Mouse (Mus musculus): ENCODE data around the gene Apod. TPM values are rescaled to one million over a fixed set of nuclear protein-coding genes. Genes with fewer than 3 reads are reported as not detected.
"Not testable (repeated sequence)": the region's sequence is repeated elsewhere in the genome, so short reads cannot be mapped to it uniquely, and the experiment has no call there.

The Apod gene
- total RNA-seq (2021): 10 to 100 TPM; 29.0 to 35.8 TPM
- long read RNA-seq, transcript Apod-203 (6 exons, 2,074 nt): major isoform, 8 of 14 reads
- long read RNA-seq, partial matches to known transcripts: 1 of 14 reads
- long read RNA-seq, other reads (novel, unspliced or antisense): 3 of 14 reads

DNA sequence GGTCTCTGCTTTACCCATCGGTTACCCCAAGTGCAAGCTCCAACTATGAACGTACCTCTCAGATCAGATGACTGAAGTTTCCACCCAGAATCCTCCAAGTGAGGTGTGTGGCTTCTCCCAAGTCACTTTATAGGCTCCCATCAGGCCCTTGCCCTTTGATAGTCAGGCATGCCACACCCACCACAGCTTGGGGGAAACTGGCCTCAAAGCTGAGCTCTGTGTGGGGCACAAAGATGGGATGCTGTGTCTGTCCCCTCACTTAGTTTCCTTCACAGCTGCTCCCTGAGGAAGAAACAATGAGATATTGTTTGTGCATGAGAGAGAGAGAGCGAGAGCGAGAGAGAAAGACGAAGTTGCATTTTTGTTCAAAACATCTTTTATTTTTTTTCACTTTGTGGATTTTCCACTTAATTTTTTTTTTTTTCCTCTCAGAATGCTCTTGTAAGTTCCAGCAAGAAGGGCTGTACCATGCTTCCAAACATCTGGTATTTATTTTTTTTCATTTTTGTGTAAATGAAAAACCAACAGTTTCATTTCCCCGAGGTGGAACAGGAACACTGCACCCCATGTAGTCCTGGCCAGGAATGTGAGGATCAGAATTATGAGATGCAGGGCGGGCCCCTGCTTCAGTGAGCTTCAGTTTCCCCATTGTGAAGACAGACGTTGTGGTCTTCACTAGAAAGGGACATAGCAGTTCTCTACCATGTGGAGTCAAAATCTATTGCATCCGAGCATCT, at the start of gene Apod:
Gene Apod (minus strand): TSS at position 312 of the 737 bp plus-strand sequence.
- no peak for DNase-seq (ENCODE audit: low spot score in 2 of 2)

DNA sequence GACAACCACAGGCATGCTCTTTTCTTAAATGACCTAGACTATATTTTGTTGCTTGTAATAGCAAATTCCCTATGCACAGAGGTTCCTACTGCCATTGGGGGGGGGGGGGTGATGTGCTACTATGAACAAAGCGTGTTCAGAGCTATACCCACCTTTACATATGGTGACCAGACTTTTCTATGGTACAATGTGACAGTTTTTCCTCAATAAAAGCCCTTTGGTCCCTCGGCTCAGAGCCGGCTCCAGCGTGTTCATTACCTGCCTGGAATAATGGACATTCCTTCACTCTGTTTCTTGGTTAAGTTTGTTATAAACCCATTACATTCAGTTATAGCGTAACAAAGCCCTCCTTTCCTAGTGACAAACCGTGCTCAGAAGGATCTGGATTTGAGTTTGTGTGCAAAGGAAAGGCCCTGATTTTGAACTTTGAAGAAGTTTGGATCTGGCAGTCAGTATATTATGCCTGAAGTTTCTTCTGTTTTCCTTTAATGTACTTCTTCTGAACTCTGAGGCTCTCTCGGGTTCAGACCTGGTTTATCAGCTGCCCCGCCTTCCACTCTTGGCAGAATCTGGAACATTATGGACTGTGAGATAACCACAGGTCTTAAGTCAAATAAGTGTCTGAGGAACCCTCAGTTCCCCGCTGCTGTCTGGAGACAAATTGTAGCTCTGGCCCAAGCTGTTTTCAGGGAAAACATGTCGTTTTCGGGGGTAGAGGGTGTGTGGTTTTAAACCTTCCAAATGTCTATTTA, 49.3 kb upstream of the Apod start:
- no peak for DNase-seq (ENCODE audit: low spot score in 2 of 2)

DNA sequence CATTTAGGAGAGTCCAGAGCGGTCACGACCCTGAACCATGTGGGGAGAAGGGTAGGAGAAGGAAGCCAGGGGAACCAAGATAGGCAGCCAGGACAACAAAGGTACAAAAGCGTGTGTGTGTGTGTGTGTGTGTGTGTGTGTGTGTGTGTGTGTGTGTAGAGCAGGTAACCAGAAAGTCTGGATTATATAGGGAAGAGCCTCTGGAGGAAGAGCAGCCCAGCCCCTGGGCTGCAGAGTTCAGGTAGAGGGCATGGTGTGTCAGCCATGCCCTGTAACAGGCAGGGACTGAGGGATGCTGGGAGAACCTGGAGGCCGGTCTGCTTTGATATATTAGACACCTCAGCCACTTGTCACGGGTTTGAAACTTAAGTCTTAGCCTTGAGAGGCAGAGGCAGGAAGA, 44.9 kb upstream of the Apod start:
- DNase-seq (ENCODE audit: low spot score in 2 of 2): no peak

DNA sequence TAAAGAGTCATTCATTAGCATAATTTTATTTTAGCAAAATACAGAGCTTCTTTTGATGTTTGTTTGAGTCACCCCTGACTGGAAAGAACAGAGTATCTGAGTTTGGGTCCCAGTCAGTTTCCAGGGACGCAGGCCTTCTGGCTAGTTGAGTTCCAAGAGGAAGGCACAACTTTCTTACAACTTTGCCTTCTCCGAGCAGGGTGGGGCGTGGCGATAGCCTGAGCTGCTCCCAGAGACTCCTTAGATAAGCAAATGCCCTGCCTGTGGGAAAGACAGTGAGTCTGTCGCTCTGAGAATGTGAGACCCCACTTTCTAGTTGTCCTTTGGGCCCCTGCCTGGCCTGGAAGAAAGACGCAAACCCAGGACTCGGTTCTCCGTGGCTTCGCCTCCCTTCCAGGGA, 44.4 kb upstream of the Apod start:
- DNase-seq (ENCODE audit: low spot score in 2 of 2): no peak

DNA sequence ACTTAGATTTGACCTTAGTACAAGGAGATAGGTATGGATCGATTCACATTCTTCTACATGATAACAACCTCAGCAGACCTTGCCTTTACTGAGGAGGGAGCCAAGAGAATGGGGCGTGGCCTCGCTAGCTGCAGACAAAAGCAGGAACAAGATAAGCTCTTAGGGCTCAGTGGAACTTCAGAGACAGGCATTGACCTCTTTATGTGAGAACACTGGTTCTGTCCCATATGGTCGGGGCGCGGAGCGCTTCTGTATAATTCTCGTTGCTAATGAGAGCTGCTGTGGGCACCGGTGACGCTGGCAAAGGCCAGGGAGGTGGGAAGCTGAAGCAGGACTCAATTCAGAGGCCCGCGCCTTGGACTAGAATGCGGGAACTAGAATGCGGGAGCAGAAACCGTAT, 44.0 kb upstream of the Apod start:
- DNase-seq (ENCODE audit: low spot score in 2 of 2): no peak

DNA sequence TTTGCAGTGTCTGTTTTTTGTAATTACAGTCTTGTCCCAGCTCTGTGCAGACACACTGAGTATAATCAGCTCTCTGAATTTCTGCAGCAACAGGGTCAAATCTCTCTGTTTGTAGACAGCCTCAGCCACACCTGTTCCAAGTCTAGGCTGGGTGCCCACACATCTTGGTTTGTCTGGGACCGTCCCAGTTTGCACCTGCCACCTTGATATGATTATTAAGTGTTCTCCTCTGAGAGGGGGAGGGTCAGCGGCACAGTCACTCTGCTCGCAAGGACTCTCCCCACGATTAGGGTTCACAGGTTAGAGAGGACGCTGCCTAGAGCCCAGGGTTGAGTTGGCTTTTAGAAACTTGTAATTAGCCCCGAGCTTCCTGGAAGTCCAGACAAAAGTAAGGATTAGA, 41.3 kb upstream of the Apod start:
- DNase-seq (ENCODE audit: low spot score in 2 of 2): no peak

DNA sequence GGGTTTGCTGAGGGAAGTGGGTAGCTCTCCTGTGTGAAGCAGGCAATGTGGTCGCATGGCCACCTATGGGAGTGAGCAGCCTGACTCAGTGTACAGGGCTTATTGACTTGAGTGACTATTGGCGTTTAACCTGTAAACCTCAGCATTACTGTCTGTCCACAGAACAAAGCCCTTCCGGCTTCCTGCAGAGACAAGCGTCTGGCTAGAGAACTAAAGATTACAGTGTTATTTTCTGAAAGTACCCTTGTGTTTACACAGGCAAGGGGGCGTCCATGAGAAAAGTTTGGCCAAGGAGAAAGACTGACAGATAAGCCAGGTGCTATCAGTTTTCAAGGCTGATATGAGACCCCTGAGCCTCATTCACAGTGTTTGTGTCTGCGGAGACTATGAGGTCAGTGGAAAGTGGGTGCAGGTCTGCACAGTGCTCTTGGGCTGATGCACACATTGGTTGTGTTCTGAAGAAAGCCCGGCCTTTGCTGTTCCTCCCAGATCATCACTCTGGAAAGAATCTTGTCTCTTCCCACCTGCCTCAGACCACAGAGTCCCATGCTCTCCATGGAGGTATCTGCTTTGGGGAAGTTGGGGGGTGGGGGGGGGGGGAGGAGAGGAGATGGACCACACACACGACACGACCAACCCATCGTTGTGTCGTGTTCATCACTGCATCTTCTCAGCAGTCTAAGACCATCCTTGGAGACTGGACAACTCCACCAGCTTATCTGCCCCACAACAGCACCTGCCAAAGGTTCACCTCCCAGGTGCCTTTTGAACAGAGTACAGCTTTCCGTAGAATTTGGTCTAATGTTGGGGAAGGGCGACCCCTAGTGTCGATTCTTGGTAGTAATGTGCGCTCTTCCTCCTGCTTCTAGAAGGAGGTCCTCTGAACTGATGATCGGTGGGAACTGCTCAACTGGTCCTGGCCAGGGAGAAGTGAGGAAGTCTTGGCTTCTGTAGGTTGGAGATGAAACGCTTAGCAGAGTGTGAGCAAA, 40.0 kb upstream of the Apod start:
- peak; percentile 78 to 80 for DNase-seq (ENCODE audit: low spot score in 2 of 2)

DNA sequence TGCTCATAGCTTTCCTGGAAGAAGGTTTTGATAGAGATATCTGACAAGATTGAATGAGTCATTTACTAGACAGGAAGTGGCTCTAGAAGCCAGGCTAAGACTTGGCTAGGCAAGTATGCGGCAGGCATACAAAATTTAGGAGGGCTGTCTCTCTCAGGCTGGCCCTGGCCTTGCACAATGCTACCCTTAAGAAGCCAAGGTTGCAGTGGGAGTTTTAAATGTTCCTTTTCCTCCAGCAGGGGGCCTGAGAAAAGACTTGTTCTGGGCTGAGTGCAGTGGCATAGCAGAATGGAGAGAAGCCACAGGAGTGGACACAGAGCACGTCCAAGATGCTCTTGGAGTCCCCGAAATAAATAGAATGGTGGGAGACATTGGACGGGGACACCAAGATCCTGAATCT, 38.4 kb upstream of the Apod start:
- peak in 1 of 2 experiments; percentile 21 for DNase-seq (ENCODE audit: low spot score in 2 of 2)

DNA sequence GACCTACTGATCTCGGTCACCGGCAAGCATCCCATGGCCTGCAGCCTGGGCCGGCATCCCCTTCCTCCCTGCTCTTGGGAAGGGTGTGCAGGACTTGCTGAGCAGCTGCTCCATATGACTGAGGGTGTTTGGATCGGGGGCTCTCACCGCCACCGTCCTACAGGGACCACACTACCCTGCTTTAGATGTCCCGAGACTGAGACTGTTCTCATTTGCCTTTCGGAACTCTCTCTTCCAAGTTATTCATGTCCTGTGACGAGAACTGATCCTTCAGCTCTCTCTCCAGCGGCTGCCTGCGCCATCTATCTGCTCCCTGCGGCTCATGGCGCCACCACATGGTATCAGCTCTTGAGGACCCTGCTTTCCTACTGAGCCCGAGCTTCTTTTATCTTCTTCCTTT, 33.0 kb upstream of the Apod start:
- DNase-seq (ENCODE audit: low spot score in 2 of 2): peak; percentile 62 to 78

DNA sequence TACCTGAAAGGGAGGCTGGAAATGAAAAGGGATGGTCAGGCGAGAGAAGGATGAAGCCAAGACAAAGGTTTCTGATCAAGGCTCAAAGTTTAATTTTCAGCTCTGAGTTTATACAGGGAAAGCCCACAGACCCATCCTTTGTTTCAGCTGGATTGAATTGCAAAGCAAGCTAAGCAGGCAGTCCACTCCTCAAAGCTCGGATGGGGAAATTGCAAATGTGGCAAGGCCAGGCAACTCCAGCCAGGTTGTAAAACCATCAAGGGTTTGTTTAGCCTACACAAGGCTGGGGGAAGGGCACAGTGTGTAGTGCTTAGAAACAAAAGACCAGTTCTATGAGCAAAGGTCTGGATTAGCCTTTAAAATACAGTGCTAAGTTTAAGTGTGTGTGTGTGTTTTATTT, 28.4 kb upstream of the Apod start:
- DNase-seq (ENCODE audit: low spot score in 2 of 2): no peak

DNA sequence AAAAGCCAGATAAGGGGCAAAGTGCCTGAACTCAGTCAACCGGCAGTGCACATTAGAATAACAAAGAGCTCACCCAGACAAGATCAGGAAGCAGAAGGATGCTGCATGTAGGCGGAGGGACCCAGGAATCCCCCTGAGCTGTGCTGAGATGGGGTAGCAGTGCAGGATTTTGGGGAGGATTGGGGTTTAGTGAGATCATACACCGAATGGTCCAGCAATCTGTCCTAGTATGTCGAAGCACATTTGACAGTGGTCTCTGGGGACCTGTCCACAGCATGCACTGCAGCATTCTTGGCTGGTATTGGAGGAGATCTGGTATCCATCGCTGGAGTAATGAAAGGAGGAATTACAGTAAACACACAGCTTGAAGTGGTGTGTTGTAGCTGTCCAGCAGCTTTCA, 27.9 kb upstream of the Apod start:
- DNase-seq (ENCODE audit: low spot score in 2 of 2): no peak

DNA sequence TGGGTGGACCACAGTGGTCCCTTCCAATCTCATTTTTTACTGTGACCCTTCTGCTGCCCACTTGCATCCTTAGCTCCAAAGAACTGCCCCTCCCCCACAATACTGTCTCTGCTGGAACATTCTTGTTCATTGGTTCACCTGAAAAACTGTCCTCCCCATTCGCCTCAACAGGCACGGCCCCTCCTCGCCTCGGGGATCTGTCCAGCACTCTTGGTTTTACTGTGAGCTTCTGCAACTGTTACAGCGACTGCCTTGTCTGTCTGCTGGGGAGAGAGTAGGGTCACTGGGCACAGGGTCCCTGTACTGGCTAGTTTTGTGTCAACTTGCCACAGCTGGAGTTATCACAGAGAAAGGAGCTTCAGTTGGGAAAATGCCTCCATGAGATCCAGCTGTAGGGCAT, 24.7 kb upstream of the Apod start:
- DNase-seq (ENCODE audit: low spot score in 2 of 2): no peak

DNA sequence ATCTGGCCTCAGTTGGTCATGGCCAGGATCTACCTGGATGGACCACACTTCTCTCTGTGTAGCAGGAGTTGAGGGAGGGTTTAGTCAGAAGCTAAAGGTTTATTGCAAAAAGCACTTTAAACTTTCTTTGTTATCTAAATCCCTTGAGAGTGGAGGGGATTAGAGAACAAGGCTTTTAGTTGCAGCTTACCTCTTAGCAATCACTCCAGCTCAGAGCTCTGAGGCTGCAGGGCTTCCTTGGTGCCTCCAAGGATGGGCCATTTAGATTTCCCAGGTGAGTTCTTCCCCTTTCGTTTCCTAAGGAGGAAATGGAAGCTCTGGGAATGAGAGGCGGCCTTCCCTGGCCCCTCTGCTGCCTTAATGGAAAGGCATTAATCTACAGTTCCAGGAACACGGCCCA, 23.3 kb upstream of the Apod start:
- DNase-seq (ENCODE audit: low spot score in 2 of 2): no peak

DNA sequence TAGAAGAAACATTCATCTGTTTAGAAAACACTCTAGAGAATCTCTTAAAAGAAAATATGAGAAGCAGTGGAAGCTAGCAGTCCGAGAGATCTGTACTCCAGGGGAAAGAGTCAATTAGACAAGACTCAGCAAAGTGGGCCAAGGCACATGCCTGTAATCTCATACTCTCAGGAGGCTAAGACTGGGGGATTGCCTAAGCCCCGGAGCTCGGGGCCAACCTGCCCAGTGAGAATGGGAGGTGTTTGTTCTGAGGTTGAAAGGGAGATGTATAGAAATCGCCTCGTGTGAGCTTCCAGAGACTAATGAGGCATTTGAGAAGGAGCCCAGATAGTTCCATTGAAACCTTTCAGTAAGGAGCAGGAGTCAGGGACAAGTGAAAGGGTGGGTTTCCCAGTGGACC, 20.2 kb upstream of the Apod start:
- DNase-seq (ENCODE audit: low spot score in 2 of 2): no peak

DNA sequence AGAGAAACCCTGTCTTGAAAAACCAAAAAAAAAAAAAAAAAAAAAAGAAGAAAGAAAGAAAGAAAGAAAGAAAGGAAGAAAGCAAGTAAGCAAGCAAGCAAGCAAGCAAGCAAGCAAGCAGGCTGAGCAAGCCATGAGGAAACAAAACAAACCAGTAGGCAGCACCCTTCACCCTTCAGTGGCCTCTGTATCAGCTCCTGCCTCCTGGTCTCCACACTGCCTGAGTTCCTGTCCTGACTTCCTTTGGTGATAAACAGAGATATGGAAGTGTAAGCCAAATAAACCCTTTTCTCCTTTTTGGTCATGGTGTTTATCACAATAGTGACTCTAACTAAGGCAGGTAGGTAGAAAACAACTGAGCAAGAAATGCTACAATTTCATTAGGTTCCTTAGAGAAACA, 18.0 kb upstream of the Apod start:
- DNase-seq (ENCODE audit: low spot score in 2 of 2): no peak

DNA sequence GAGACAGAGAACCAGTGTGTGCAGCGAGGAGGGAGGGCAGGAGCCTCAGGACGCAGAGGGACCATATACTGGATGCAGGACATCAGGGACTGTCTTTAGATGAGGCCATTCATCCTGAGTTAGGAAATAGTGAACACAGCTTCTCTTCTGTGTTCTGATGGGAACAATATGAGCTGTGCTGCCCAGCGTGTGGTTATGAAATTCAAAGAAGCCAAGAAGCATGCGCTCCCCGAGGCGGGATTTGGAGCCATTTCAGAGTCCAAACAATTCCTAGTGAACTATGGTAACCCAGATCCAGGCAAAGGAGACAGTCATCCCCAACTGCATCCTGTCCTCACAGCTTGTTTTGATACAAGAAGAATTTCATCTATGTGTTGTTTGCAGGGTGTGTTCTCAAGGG, 16.4 kb upstream of the Apod start:
- not testable (repeated sequence) for DNase-seq (ENCODE audit: low spot score in 2 of 2)

DNA sequence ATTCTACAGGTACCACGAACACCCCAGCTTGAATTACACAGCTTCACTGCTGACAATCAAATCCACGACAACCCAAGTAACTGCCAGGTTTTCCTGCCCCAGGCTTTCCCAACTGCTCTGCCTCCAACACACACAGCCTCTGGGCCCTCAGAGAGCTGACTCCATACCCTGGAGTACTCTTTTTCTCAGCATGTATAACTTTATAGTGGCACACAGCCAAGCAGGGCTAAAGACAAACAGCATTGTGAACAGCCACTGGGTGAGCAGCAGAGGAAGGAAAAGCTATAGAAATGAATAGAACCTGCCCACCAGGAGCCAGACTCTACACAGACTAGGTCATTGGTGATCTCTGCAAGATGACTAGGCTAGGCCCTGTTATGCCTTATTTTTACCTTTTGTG, 15.1 kb upstream of the Apod start:
- DNase-seq (ENCODE audit: low spot score in 2 of 2): no peak

DNA sequence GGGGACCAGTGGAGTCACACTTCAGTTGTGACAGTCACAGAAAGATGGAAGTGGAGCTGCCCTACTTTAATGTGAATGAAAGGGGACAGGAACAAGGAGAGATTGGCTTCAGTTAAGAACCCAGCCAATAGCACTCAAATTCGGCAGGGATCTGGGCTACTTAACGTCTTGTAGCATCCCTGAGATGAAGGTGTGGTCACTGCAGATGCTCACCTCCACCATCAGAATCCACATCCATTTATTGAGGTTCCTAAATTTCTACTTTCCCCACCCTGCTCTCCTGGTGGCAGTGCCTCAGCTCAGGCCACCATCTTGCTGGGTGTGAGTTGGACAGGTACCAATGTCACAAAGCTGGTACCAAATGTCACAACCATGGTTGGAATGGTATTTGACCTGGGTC, 13.3 kb upstream of the Apod start:
- no peak for DNase-seq (ENCODE audit: low spot score in 2 of 2)

DNA sequence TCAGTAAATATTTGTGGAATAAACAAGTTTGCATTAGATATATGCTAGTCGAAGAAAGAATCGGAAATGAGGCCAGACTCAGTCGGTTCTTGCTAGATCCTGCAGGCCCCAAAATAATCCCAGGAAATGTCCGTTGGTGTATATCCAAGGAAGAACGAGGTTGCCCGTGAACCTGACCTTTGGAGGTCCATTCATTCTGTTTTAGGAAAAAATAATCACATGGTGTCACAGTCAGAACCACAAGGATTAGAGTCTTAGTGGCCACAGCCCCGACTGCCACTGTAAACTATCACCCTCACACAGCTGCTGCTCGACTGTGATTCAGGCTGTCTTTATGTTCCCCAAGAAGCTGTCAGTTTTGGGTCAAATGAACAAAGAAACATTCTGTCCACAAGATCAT, 12.8 kb upstream of the Apod start:
- DNase-seq (ENCODE audit: low spot score in 2 of 2): no peak

DNA sequence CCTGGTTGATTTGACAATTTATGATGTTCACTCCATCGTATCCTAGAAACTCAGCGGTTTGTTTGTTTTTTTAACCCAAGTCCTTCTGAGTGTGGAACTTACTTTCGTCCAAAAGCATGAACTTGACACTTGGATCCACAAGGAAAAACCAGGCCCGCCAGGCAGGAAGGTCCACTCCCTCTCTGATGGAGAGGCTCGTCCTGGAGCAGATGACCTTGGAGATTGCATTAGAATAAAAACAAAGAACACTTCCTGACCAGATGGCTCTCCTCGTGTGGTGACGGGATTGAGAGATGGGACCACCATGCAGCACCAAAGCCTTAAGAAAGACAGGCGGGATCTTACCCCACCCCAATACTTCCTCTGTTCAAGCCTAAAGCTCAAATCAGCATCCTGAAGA, 12.1 kb upstream of the Apod start:
- DNase-seq (ENCODE audit: low spot score in 2 of 2): no peak

DNA sequence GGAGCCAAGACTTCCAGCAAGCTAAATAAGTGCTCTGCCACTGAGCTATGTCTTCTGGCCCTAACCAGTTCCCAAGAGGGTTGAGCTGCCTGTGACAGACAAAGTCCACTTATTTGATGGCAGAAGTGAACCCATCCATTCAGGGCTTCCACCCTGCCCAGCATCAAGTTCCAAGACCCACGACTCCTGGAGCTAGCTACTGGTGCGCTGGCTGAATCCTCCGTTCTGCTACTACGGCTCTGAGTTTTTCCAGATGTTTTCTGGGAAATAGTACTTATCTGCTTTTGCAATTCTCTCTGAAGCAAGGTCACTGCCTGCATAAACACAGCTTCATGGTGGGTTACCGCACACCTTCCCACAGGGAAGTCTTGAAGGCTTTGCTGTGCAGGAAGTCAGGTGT, 11.4 kb upstream of the Apod start:
- DNase-seq (ENCODE audit: low spot score in 2 of 2): no peak

DNA sequence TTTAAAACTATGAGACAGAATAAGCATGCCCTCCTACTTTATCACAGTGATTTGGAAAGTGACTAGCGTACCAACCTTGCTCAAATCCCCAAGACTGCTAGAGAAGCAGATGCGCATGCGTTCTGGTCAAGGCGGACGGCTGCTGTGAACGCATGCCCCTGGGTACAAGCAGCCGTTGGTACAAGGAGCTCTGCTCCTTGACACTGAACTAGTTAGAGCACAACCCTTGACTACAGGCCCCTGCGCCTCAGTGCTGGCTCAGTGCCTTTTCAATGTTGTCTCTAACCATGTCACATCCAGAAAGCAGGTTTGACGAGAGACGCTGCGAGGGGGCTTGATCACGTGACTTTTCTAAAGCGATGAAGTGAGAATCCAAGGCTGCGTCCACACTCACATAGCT, 10.5 kb upstream of the Apod start:
- DNase-seq (ENCODE audit: low spot score in 2 of 2): no peak
